In the genomic region with DNA sequence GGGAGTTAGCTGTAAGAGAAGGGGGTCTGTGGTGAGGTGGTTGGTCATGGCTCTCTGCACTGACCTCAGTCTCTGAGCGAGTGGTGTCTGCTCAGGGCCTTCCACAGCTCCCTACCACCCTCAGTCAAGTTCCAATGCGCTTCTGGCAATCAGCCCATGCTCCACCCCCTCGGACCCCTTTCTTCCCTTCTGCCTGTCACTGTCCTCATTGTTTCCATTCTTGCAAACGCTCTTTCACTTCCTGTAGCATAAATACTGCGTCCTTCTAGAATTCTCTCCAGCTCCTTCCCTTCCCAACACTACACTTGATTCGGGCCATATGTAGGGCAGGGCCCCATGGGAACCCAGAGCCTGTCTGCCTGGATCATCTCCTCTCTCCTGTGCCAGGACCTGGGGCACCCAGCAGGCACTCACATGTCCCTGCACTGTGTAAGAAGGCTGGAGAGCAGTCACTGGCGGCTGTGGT, we compare ENCODE assay signal across 9 mouse cellular contexts. TPM values are rescaled to one million over a fixed set of nuclear protein-coding genes. Genes with fewer than 3 reads are reported as not detected.
DNase-seq lines count a peak whose midpoint lies in the region; ATAC-seq and TF ChIP-seq lines count a peak whose summit lies in the region.
"Had no signal": no experiment of that assay in that cellular context is flagged by ENCODE, and none has a peak within 500 bp of the region (broad histone marks: within the 10 kb centered on the region; RNA-seq: fewer than 3 reads in every experiment).

No protein-coding gene starts in this region.

- peak; percentile 62 for DNase-seq in kidney, postnatal 0 days (ENCODE audit: low spot score)
- DNase-seq in kidney, adult 2 months: no peak
- peak; percentile 78 to 83 for DNase-seq in cerebellum, postnatal 25 days
- peak; percentile 59 for DNase-seq in heart, postnatal 4 days
- DNase-seq in lung, postnatal 4 days: peak; percentile 37 to 59
- no peak for DNase-seq in spleen, postnatal 4 days (ENCODE audit: low spot score in 2 of 2)
- no peak for DNase-seq in urinary bladder, postnatal 10 days (ENCODE audit: low spot score)

- no peaks in the 10 kb centered on the region for H3K27me3 ChIP-seq in kidney, postnatal 0 days (ENCODE audit: insufficient read depth, low read length)
- H3K27me3 ChIP-seq in kidney, adult 2 months (replicated peaks; ENCODE audit: control insufficient read depth, insufficient read depth, low read length): no peaks in the 10 kb centered on the region

- no peaks in the 10 kb centered on the region for H3K36me3 ChIP-seq in kidney, postnatal 0 days (ENCODE audit: insufficient read depth, low read length)
- H3K36me3 ChIP-seq in kidney, adult 2 months (ENCODE audit: control insufficient read depth, insufficient read depth, low read length): no peaks in the 10 kb centered on the region
- H3K36me3 ChIP-seq: G1E had no signal

- peak overlapping the region; percentile 27; the same call in 1 of the 2 replicates for H3K9ac ChIP-seq in kidney, postnatal 0 days (ENCODE audit: low read depth, low read length)

- H3K27ac ChIP-seq in kidney, postnatal 0 days: no peak overlapping the region
- H3K27ac ChIP-seq in kidney, adult 2 months (ENCODE audit: insufficient read depth, low read depth, low read length): no peak overlapping the region

- H3K4me2 ChIP-seq in kidney, postnatal 0 days (ENCODE audit: low read length): peak overlapping the region; percentile 56

- TF ChIP-seq CTCF in kidney, postnatal 0 days (IDR thresholded peaks at IDR 0.05; ENCODE audit: low read depth): no peak
- TF ChIP-seq CTCF in kidney, adult 2 months (conservative IDR thresholded peaks at IDR 0.05; ENCODE audit: insufficient read depth, insufficient read length, low read depth, low read length): no peak

- no peaks in the 10 kb centered on the region for H3K9me3 ChIP-seq in kidney, postnatal 0 days (replicated peaks; ENCODE audit: low read length)
- H3K9me3 ChIP-seq: G1E had no signal

- TF ChIP-seq POLR2A in kidney, adult 2 months (IDR thresholded peaks at IDR 0.05; ENCODE audit: low read depth, low read length): no peak

- H3K4me1 ChIP-seq in kidney, postnatal 0 days (replicated peaks; ENCODE audit: insufficient read depth, low read length): peaks cover 7% of the 10 kb centered on the region; the same call in 1 of the 2 replicates
- no peaks in the 10 kb centered on the region for H3K4me1 ChIP-seq in kidney, adult 2 months (ENCODE audit: control insufficient read depth, insufficient read depth, low read length)

- peak; percentile 47; the same call in 1 of the 2 replicates for ATAC-seq in kidney, postnatal 0 days (replicated peaks; ENCODE audit: low FRiP score, low read depth)
- no peak for ATAC-seq in CD4-positive, CD25-positive, alpha-beta regulatory T cell, adult 4 months

- peak overlapping the region; percentile 9; the same call in 1 of the 2 replicates for H3K4me3 ChIP-seq in kidney, postnatal 0 days (replicated peaks; ENCODE audit: low read depth, low read length)
- no peak overlapping the region for H3K4me3 ChIP-seq in kidney, adult 2 months (ENCODE audit: insufficient read depth, low read depth, low read length)

- WGBS in kidney, postnatal 0 days: 14% methylated on average over 7 of the region's 7 CpGs
- 59% methylated on average over 7 of the region's 7 CpGs for WGBS in kidney, adult 2 months

RNA-seq across cellular contexts. Expression of gene Dab2ip, which starts 12.9 kb away (rescaled TPM):
- 36.5 and 41.4 TPM in 2 replicates for polyA plus RNA-seq in kidney, postnatal 0 days (2015; fragmentation: Nextera tagmentation; extraction: Ambion mirVana)
- 32.9 and 42.9 TPM in 2 replicates for polyA plus RNA-seq in kidney, adult 2 months (2012; rRNA removed)
- total RNA-seq in heart, postnatal 4 days (2021): 10 to 100 TPM; 54.6 to 55.2 TPM
- under 1 TPM; 0.30 to 0.53 TPM for polyA plus RNA-seq in CD4-positive, CD25-positive, alpha-beta regulatory T cell, adult 4 months (2017; shearing (Covaris generic))

Comparison
In these comparisons a context has a peak if more than half of its experiments do, and no peak if none do; other contexts are left out.
1. DNase-seq: peak in kidney, postnatal 0 days (single experiment), cerebellum, postnatal 25 days (2 of 2), heart, postnatal 4 days (single experiment) and lung, postnatal 4 days (2 of 2); none in kidney, adult 2 months (single experiment), spleen, postnatal 4 days (0 of 2) and urinary bladder, postnatal 10 days (single experiment).
2. RNA of gene Dab2ip, which starts 12.9 kb away (polyA plus RNA-seq): 36.5 to 41.4 TPM in kidney, postnatal 0 days and 32.9 to 42.9 TPM in kidney, adult 2 months; 0.30 to 0.53 TPM in CD4-positive, CD25-positive, alpha-beta regulatory T cell, adult 4 months; every median in the first group is over 10 times any median in the second.